Mouse (Mus musculus): Measurements from ENCODE around the gene Gm17175. TPM values are rescaled to one million over a fixed set of nuclear protein-coding genes. Genes with fewer than 3 reads are reported as not detected.
"Not testable (repeated sequence)": the region's sequence is repeated elsewhere in the genome, so short reads cannot be mapped to it uniquely, and the experiment has no call there.

Gene Gm17175
- total RNA-seq (2017) = not detected in 3 replicates

GRCm38 (mm10) chr14:51573963-51574362 is at the start of gene Gm17175:
Gene Gm17175, minus strand, starts transcription at chr14:51574063.
- not testable (repeated sequence) for ATAC-seq (replicated peaks; ENCODE audit: insufficient number of reproducible peaks, low FRiP score, low TSS enrichment, poor library complexity, severe bottlenecking)

DNA sequence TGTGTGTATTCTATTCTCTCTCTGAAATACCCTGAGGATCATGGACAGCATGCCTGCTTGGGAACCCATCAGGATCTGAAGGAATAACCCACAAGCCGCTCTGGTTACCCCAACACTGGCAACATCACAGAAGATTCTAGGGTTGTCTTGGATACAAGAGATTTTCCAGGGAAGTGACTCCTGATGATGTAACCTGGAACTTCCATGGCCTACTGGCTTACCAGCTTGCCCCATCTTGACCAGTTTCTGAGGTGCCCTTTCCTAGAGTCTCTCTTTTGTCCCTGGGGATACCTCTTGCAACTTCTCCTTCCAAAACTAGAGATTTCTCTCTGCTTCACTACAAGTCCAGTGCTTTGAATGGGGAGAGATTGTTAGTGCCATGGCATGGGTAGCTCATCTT is 37.3 kb upstream of the Gm17175 start, which contains the start of gene Gm17078:
Gene Gm17078, minus strand, starts transcription at position 101 of the 400 bp plus-strand sequence.
- ATAC-seq (replicated peaks; ENCODE audit: insufficient number of reproducible peaks, low FRiP score, low TSS enrichment, poor library complexity, severe bottlenecking) = no peak

GRCm38 (mm10) chr14:51592039-51592438 is 18.2 kb upstream of the Gm17175 start, which contains the start of gene Gm17174:
Gene Gm17174, minus strand, starts transcription at chr14:51592139.
- ATAC-seq (replicated peaks; ENCODE audit: insufficient number of reproducible peaks, low FRiP score, low TSS enrichment, poor library complexity, severe bottlenecking) = not testable (repeated sequence)

DNA sequence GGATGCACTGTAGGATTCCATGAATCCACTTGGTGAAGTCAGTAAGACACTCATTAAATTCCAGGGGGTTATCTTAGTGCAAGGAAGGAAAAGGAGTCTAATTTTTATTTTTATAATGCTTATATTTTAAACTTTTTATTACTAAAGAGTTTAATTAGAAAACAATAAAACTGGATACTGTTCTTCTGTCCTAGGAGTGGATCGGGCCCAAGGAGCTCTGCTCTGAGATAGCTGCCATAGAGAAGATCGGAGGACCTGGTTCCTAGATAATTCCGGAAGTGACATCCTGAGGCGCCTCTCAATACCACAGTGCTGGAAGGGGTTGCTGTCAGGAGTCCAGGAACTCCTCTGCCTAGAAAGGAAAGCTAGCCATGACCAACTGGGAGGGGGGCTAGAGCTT is 21.4 kb downstream of the Gm17175 start, which contains the start of gene Gm5622:
Gene Gm5622, plus strand, starts transcription at position 301 of the 400 bp plus-strand sequence.
- no peak for ATAC-seq (replicated peaks; ENCODE audit: insufficient number of reproducible peaks, low FRiP score, low TSS enrichment, poor library complexity, severe bottlenecking)

Other genes starting within 250 kb of the Gm17175 start
- gene Gm7247, start 212.3 kb downstream of the Gm17175 start, total RNA-seq (2017) = not detected in 3 replicates
- gene Vmn2r88, start 163.2 kb downstream of the Gm17175 start, total RNA-seq (2017) = not detected in 3 replicates
- gene Vmn2r89, start 122.2 kb downstream of the Gm17175 start, total RNA-seq (2017) = 0.10 TPM in 1 of 3 replicates, not detected in the others
- not detected in 3 replicates for gene Gm5622, start 21.3 kb downstream of the Gm17175 start, total RNA-seq (2017)
- gene Gm17174, start 18.1 kb upstream of the Gm17175 start, total RNA-seq (2017) = not detected in 3 replicates
- gene Gm17078, start 37.2 kb upstream of the Gm17175 start, total RNA-seq (2017) = not detected in 3 replicates
- not detected in 3 replicates for gene Gm4181, start 61.6 kb upstream of the Gm17175 start, total RNA-seq (2017)
- not detected in 3 replicates for gene Gm17079, start 121.4 kb upstream of the Gm17175 start, total RNA-seq (2017)
- gene Gm5800, start 143.1 kb upstream of the Gm17175 start, total RNA-seq (2017) = not detected in 3 replicates
- gene Ang4, start 199.5 kb upstream of the Gm17175 start, total RNA-seq (2017) = not detected in 3 replicates
- not detected in 3 replicates for gene AY358078, start 226.0 kb upstream of the Gm17175 start, total RNA-seq (2017)